Mouse (Mus musculus) midbrain, postnatal 0 days (tissue): ENCODE results near the gene Fcf1. TPM values are rescaled to one million over a fixed set of nuclear protein-coding genes. Genes with fewer than 3 reads are reported as not detected.
A peak's percentile ranks its signal among the peaks of the same experiment; 100 is the strongest.

Source experiments
- ATAC-seq: fragments of 200-750 bp; cut with Nextera tagmentation; 2 replicates; pipeline ENCODE4 v1.8.0; 2017; ENCODE audit warnings: moderate number of reproducible peaks, mild to moderate bottlenecking, moderate TSS enrichment, moderate library complexity; ENCODE audit not compliant: low FRiP score
- DNase-seq: peaks from one replicate; pipeline ENCODE4 v3.0.0-alpha.2; 2015; ENCODE audit warnings: low spot score
- H3K27ac ChIP-seq: fragments of 300-500 bp; sonication (generic); 2 replicates; pipeline ENCODE4 v1.5.1; 2014; ENCODE audit warnings: low read depth, mild to moderate bottlenecking, low read length, mixed read lengths
- H3K27me3 ChIP-seq: fragments of 300-500 bp; sonication (generic); 2 replicates; pipeline ENCODE4 v1.6.1; 2014; ENCODE audit warnings: low read length, control low read depth, mixed read lengths; ENCODE audit not compliant: insufficient read depth
- H3K36me3 ChIP-seq: fragments of 300-500 bp; sonication (generic); 2 replicates; pipeline ENCODE4 v1.6.1; 2014; ENCODE audit warnings: low read length, control low read depth, mixed read lengths; ENCODE audit not compliant: insufficient read depth
- H3K4me1 ChIP-seq: fragments of 300-500 bp; sonication (generic); 2 replicates; pipeline ENCODE4 v1.6.1; 2014; ENCODE audit warnings: mild to moderate bottlenecking, control low read depth, antibody characterized with exemption, low read length, mixed read lengths; ENCODE audit not compliant: insufficient read depth
- H3K4me2 ChIP-seq: fragments of 300-500 bp; sonication (generic); 2 replicates; pipeline ENCODE4 v1.6.1; 2014; ENCODE audit warnings: low read depth, mild to moderate bottlenecking, low read length, mixed read lengths; ENCODE audit not compliant: poor library complexity, severe bottlenecking
- H3K4me3 ChIP-seq: fragments of 300-500 bp; sonication (generic); 2 replicates; pipeline ENCODE4 v1.5.1; 2014; ENCODE audit warnings: low read depth, mild to moderate bottlenecking, low read length, moderate library complexity
- H3K9ac ChIP-seq: fragments of 300-500 bp; sonication (generic); replicated peaks from 2 replicates; pipeline ENCODE4 v1.6.1; 2014; ENCODE audit warnings: mild to moderate bottlenecking, low read length, moderate library complexity, mixed read lengths; ENCODE audit not compliant: poor library complexity, severe bottlenecking
- H3K9me3 ChIP-seq: fragments of 300-500 bp; sonication (generic); 2 replicates; pipeline ENCODE4 v1.6.1; 2016; ENCODE audit warnings: low read length, control low read depth
- CTCF ChIP-seq: IDR thresholded peaks from 2 replicates; pipeline ENCODE4 v1.5.1; 2016; ENCODE audit warnings: antibody characterized with exemption, mild to moderate bottlenecking
- WGBS: fragments of 180-500 bp; shearing (Covaris S2); extraction: QIAGEN DNeasy Blood & Tissue Kit; methylation state at CpG from one replicate; pipeline ENCODE4 v1.1.7; 2014; 5-methylcytosine and 5-hydroxymethylcytosine counted together
- polyA plus RNA-seq: library from polyadenylated mRNA; unstranded; fragments of >200 nt; fragmentation: Nextera tagmentation; extraction: Ambion mirVana; gene quantifications from 2 replicates; pipeline ENCODE4 v1.2.1, GENCODE M21; 2015
- total RNA-seq: library from RNA; depleted of rRNA; stranded (reverse); fragments of >200 nt; gene quantifications from 2 replicates; pipeline ENCODE4 v1.2.3, GENCODE M21; 2014

Gene Fcf1
- total and polyA plus RNA-seq, 2 experiments from 2014 or later: 28.6 to 64.3 TPM

GRCm38 (mm10) chr12:84956317-84956716, 14.4 kb upstream of the Fcf1 start:
- H3K27ac ChIP-seq: no peak overlapping the region
- no peak for DNase-seq
- H3K9ac ChIP-seq: no peak overlapping the region
- no peak overlapping the region for H3K4me3 ChIP-seq
- 97% methylated on average over 3 of the region's 3 CpGs for WGBS
- ATAC-seq: no peak
- H3K4me1 ChIP-seq: no peaks in the 10 kb centered on the region
- H3K27me3 ChIP-seq: no peaks in the 10 kb centered on the region
- TF ChIP-seq CTCF: no peak
- no peak overlapping the region for H3K4me2 ChIP-seq
- H3K36me3 ChIP-seq: peaks cover 3% of the 10 kb centered on the region; the same call in 1 of the 2 replicates
- no peaks in the 10 kb centered on the region for H3K9me3 ChIP-seq

GRCm38 (mm10) chr12:84958794-84959356, 11.8 kb upstream of the Fcf1 start:
- H3K4me3 ChIP-seq: no peak overlapping the region
- ATAC-seq (no peak), DNase-seq (no peak)
- H3K4me2 ChIP-seq: no peak overlapping the region
- peaks cover 3% of the 10 kb centered on the region; the same call in 1 of the 2 replicates for H3K36me3 ChIP-seq
- 97% methylated on average over 1 of the region's 1 CpGs for WGBS
- H3K9ac ChIP-seq: no peak overlapping the region
- H3K27me3 ChIP-seq: no peaks in the 10 kb centered on the region
- no peaks in the 10 kb centered on the region for H3K4me1 ChIP-seq
- no peaks in the 10 kb centered on the region for H3K9me3 ChIP-seq
- no peak overlapping the region for H3K27ac ChIP-seq
- no peak for TF ChIP-seq CTCF

- no peaks in the 10 kb centered on the region for H3K27me3 ChIP-seq
- no peaks in the 10 kb centered on the region for H3K4me1 ChIP-seq
- no peak overlapping the region for H3K9ac ChIP-seq
- 87% methylated on average over 7 of the region's 7 CpGs for WGBS
- H3K9me3 ChIP-seq: no peaks in the 10 kb centered on the region
- no peak overlapping the region for H3K4me3 ChIP-seq
- no peak for DNase-seq
- no peak overlapping the region for H3K27ac ChIP-seq
- H3K36me3 ChIP-seq: peaks cover 9% of the 10 kb centered on the region; the same call in 1 of the 2 replicates
- no peak for TF ChIP-seq CTCF
- ATAC-seq: no peak
- no peak overlapping the region for H3K4me2 ChIP-seq
Measured at GRCm38 (mm10) chr12:84962606-84963005, 8.1 kb upstream of the Fcf1 start.

GRCm38 (mm10) chr12:84968831-84969655, 1.7 kb upstream of the Fcf1 start:
- Histone ChIP-seq H3K27me3 (no peaks in the 10 kb centered on the region), H3K4me1 (peaks cover 12% of the 10 kb centered on the region), H3K9ac (no peak overlapping the region), H3K9me3 (no peaks in the 10 kb centered on the region), H3K36me3 (peaks cover 10% of the 10 kb centered on the region; the same call in 1 of the 2 replicates), H3K27ac (no peak overlapping the region), H3K4me2 (peak overlapping the region; percentile 95), H3K4me3 (peak overlapping the region; percentile 89)
- TF ChIP-seq CTCF: no peak
- WGBS: 85% methylated on average over 16 of the region's 16 CpGs
- ATAC-seq: no peak
- no peak for DNase-seq

GRCm38 (mm10) chr12:84969656-84970427, 855 bp upstream of the Fcf1 start:
- H3K27ac ChIP-seq: peak overlapping the region; percentile 70
- H3K36me3 ChIP-seq: peaks cover 6% of the 10 kb centered on the region; the same call in 1 of the 2 replicates
- peaks cover 12% of the 10 kb centered on the region for H3K4me1 ChIP-seq
- peak overlapping the region; percentile 95 for H3K4me2 ChIP-seq
- TF ChIP-seq CTCF: no peak
- H3K27me3 ChIP-seq: no peaks in the 10 kb centered on the region
- WGBS: 25% methylated on average over 15 of the region's 15 CpGs
- H3K9ac ChIP-seq: peak overlapping the region; percentile 84
- no peak for DNase-seq
- H3K9me3 ChIP-seq: no peaks in the 10 kb centered on the region
- H3K4me3 ChIP-seq: peak overlapping the region; percentile 89
- ATAC-seq: no peak
